Mouse (Mus musculus) lung, embryonic 14.5 days (tissue): ENCODE data around the gene Col7a1. TPM values are rescaled to one million over a fixed set of nuclear protein-coding genes. Genes with fewer than 3 reads are reported as not detected.

Experiments used
- ATAC-seq: fragments of 200-750 bp; cut with Nextera tagmentation; 2 replicates; pipeline ENCODE4 v1.8.0; 2017; ENCODE audit warnings: mild to moderate bottlenecking, moderate TSS enrichment, moderate library complexity; ENCODE audit not compliant: insufficient read depth
- DNase-seq: peaks from one replicate; pipeline ENCODE4 v3.0.0-alpha.2; 2015
- H3K27ac ChIP-seq: fragments of 300-500 bp; sonication (generic); 2 replicates; pipeline ENCODE4 v1.5.1; 2014; ENCODE audit warnings: low read depth, mild to moderate bottlenecking, moderate library complexity
- H3K27me3 ChIP-seq: fragments of 300-500 bp; sonication (generic); 2 replicates; pipeline ENCODE4 v1.6.1; 2014; ENCODE audit warnings: low read length, control low read depth; ENCODE audit not compliant: insufficient read depth
- H3K36me3 ChIP-seq: fragments of 300-500 bp; sonication (generic); 2 replicates; pipeline ENCODE4 v1.6.1; 2014; ENCODE audit warnings: control low read depth; ENCODE audit not compliant: insufficient read depth
- H3K4me1 ChIP-seq: fragments of 300-500 bp; sonication (generic); 2 replicates; pipeline ENCODE4 v1.6.1; 2014; ENCODE audit warnings: antibody characterized with exemption, control low read depth; ENCODE audit not compliant: insufficient read depth
- H3K4me2 ChIP-seq: fragments of 300-500 bp; sonication (generic); 2 replicates; pipeline ENCODE4 v1.6.1; 2014; ENCODE audit warnings: mild to moderate bottlenecking
- H3K4me3 ChIP-seq: fragments of 300-500 bp; sonication (generic); 2 replicates; pipeline ENCODE4 v1.5.1; 2014; ENCODE audit warnings: low read depth, low read length
- H3K9ac ChIP-seq: fragments of 300-500 bp; sonication (generic); 2 replicates; pipeline ENCODE4 v1.6.1; 2014
- H3K9me3 ChIP-seq: fragments of 300-500 bp; sonication (generic); 2 replicates; pipeline ENCODE4 v1.6.1; 2016; ENCODE audit warnings: low read depth, low read length, control low read depth
- CTCF ChIP-seq: IDR thresholded peaks from 2 replicates; pipeline ENCODE4 v1.5.1; 2016; ENCODE audit warnings: antibody characterized with exemption, low read depth
- WGBS: fragments of 180-500 bp; shearing (Covaris S2); extraction: QIAGEN DNeasy Blood & Tissue Kit; methylation state at CpG from one replicate; pipeline ENCODE4 v1.1.7; 2014; 5-methylcytosine and 5-hydroxymethylcytosine counted together
- polyA plus RNA-seq: library from polyadenylated mRNA; unstranded; fragments of >200 nt; fragmentation: Nextera tagmentation; extraction: Ambion mirVana; gene quantifications from 2 replicates; pipeline ENCODE4 v1.2.1, GENCODE M21; 2014

The Col7a1 gene
- polyA plus RNA-seq, 1 experiment from 2014 or later = 1.7 TPM

DNA sequence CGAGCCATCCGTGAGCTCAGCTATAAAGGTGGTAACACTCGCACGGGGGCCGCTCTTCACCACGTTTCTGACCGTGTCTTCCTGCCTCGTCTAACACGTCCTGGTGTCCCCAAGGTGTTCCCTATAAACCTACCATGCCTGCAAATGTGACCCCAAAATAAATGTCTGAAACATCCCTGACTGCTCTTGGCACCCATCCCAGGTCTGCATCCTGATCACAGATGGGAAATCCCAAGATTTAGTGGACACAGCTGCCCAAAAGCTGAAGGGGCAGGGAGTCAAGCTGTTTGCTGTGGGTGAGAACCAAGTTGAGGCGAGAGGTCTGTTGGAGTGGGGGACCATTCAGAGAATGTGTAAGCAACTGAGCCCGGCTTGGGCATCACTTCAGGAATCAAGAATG is 1.9 kb downstream of the Col7a1 start:
- whole genome bisulfite sequencing = 82% methylated on average over 11 of the region's 11 CpGs
- ATAC-seq = no peak

GRCm38 (mm10) chr9:108955846-108956245 is 2.5 kb downstream of the Col7a1 start:
- Histone ChIP-seq H3K27me3 (peaks cover 11% of the 10 kb centered on the region; the same call in 1 of the 2 replicates), H3K4me3 (no peak overlapping the region), H3K27ac (no peak overlapping the region), H3K4me1 (no peaks in the 10 kb centered on the region), H3K9ac (no peak overlapping the region), H3K4me2 (no peak overlapping the region), H3K9me3 (no peaks in the 10 kb centered on the region), H3K36me3 (0 out of 2 replicates have a peak, but pooled peaks cover under 1% of the 10 kb centered on the region)
- WGBS = 90% methylated on average over 11 of the region's 11 CpGs
- no peak for TF ChIP-seq CTCF
- no peak for DNase-seq
- no peak for ATAC-seq

More for the DNA sequence above, 1.9 kb downstream of the Col7a1 start:
- no peak for TF ChIP-seq CTCF
- Histone ChIP-seq H3K4me2 (no peak overlapping the region), H3K27ac (no peak overlapping the region), H3K9me3 (no peaks in the 10 kb centered on the region), H3K4me1 (no peaks in the 10 kb centered on the region), H3K4me3 (no peak overlapping the region), H3K9ac (no peak overlapping the region), H3K36me3 (peaks cover 6% of the 10 kb centered on the region; the same call in 1 of the 2 replicates), H3K27me3 (peaks cover 11% of the 10 kb centered on the region; the same call in 1 of the 2 replicates)
- DNase-seq = no peak

GRCm38 (mm10) chr9:108963577-108963976 is 10.2 kb downstream of the Col7a1 start:
- Histone ChIP-seq H3K4me2 (no peak overlapping the region), H3K4me3 (no peak overlapping the region), H3K9ac (no peak overlapping the region), H3K4me1 (no peaks in the 10 kb centered on the region), H3K27ac (no peak overlapping the region), H3K9me3 (no peaks in the 10 kb centered on the region), H3K36me3 (no peaks in the 10 kb centered on the region), H3K27me3 (no peaks in the 10 kb centered on the region)
- DNase-seq = no peak
- TF ChIP-seq CTCF = no peak
- WGBS = 58% methylated on average over 3 of the region's 3 CpGs
- ATAC-seq = no peak

DNA sequence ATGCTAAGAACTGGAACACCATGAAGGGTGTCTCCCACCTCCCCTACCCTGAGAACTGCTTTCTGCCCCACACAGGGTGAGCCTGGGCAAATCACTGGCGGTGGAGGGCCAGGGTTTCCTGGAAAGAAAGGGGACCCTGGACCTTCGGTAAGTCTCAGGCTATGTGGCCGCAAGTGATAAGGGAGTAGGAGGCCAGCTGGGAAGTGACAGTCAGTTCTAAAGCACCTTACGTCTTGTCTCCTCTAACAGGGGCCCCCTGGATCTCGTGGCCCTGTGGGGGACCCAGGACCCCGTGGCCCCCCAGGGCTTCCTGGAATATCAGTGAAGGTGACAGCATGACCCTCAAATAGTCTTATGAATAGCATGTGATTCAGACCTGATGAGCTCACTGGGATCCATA is 11.0 kb downstream of the Col7a1 start:
- no peak overlapping the region for H3K4me3 ChIP-seq
- 76% methylated on average over 6 of the region's 6 CpGs for WGBS
- ATAC-seq (no peak), DNase-seq (no peak)
- no peaks in the 10 kb centered on the region for H3K4me1 ChIP-seq
- H3K4me2 ChIP-seq = no peak overlapping the region
- H3K9me3 ChIP-seq = no peaks in the 10 kb centered on the region
- TF ChIP-seq CTCF = no peak
- H3K36me3 ChIP-seq = no peaks in the 10 kb centered on the region
- H3K27me3 ChIP-seq = no peaks in the 10 kb centered on the region
- H3K9ac ChIP-seq = no peak overlapping the region
- H3K27ac ChIP-seq = no peak overlapping the region

GRCm38 (mm10) chr9:108970623-108971022 is 17.2 kb downstream of the Col7a1 start:
- no peak overlapping the region for H3K27ac ChIP-seq
- no peak for DNase-seq
- H3K4me1 ChIP-seq = no peaks in the 10 kb centered on the region
- no peak overlapping the region for H3K4me3 ChIP-seq
- H3K9ac ChIP-seq = no peak overlapping the region
- 77% methylated on average over 8 of the region's 8 CpGs for WGBS
- H3K4me2 ChIP-seq = no peak overlapping the region
- no peaks in the 10 kb centered on the region for H3K9me3 ChIP-seq
- no peaks in the 10 kb centered on the region for H3K36me3 ChIP-seq
- no peak for ATAC-seq
- no peak for TF ChIP-seq CTCF
- H3K27me3 ChIP-seq = no peaks in the 10 kb centered on the region

DNA sequence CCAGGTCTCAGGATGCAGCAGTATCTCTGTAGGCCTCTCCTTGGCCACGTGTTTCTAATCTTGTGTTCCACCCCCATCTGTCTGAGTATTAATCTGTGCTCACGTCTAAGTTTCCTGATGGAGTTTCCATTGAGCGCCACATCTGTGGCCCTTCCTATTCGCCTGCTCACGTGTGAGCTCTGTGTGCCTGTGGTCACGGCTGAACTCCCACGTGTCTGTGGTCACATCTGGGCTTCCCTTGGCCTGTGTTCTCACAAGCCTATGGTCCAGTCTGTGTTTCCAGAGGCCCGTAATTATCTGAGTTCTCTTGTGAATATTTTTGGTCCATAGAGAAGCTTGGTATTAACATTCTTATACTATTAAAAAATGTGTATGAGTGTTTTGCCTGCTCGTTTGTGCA is 23.1 kb downstream of the Col7a1 start:
- Histone ChIP-seq H3K27ac (no peak overlapping the region), H3K36me3 (no peaks in the 10 kb centered on the region), H3K4me3 (no peak overlapping the region), H3K4me2 (no peak overlapping the region), H3K9ac (no peak overlapping the region), H3K4me1 (no peaks in the 10 kb centered on the region), H3K9me3 (no peaks in the 10 kb centered on the region), H3K27me3 (no peaks in the 10 kb centered on the region)
- WGBS = 75% methylated on average over 9 of the region's 9 CpGs
- DNase-seq = no peak
- no peak for TF ChIP-seq CTCF
- ATAC-seq = no peak

- 71% methylated on average over 7 of the region's 7 CpGs for WGBS
- H3K4me1 ChIP-seq = no peaks in the 10 kb centered on the region
- H3K9ac ChIP-seq = no peak overlapping the region
- H3K4me2 ChIP-seq = no peak overlapping the region
- H3K36me3 ChIP-seq = no peaks in the 10 kb centered on the region
- H3K4me3 ChIP-seq = no peak overlapping the region
- no peaks in the 10 kb centered on the region for H3K27me3 ChIP-seq
- ATAC-seq (no peak), DNase-seq (no peak)
- TF ChIP-seq CTCF = no peak
- H3K9me3 ChIP-seq = no peaks in the 10 kb centered on the region
- H3K27ac ChIP-seq = no peak overlapping the region
These were observed 24.6 kb downstream of the Col7a1 start for GRCm38 (mm10) chr9:108977966-108978365.

GRCm38 (mm10) chr9:108982498-108982897 is 29.1 kb downstream of the Col7a1 start:
- no peak for ATAC-seq
- Histone ChIP-seq H3K9me3 (no peaks in the 10 kb centered on the region), H3K36me3 (no peaks in the 10 kb centered on the region), H3K9ac (no peak overlapping the region), H3K27me3 (no peaks in the 10 kb centered on the region), H3K4me1 (no peaks in the 10 kb centered on the region), H3K4me3 (no peak overlapping the region), H3K4me2 (no peak overlapping the region), H3K27ac (no peak overlapping the region)
- 69% methylated on average over 8 of the region's 8 CpGs for WGBS
- no peak for TF ChIP-seq CTCF
- no peak for DNase-seq
